Mouse (Mus musculus): ENCODE data around the gene Chchd1. TPM values are rescaled to one million over a fixed set of nuclear protein-coding genes. Genes with fewer than 3 reads are reported as not detected.
A peak's percentile ranks its signal among the peaks of the same experiment; 100 is the strongest.
"Not testable (repeated sequence)": the region's sequence is repeated elsewhere in the genome, so short reads cannot be mapped to it uniquely, and the experiment has no call there.

The Chchd1 gene
- polyA plus RNA-seq, 2 experiments, result 131 to 202 TPM

DNA sequence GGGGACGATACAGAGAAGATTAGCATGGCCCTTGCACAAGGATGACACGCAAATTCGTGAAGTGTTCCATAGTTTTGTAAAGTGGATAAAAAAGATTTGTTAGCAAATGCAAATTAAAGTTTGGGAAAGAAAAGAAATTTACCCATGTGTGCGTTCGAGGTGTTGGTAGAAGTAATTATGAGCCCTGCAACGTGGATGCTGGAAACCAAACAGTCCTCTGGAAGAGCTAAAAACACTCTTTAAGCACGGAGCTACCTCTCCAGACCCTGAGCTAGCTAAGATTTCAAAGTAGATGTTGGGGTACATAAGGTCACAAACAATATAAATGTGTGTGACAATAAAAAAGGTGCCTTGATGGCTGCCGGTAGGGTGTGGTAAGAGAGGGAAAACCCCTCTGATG is 1.3 kb upstream of the Chchd1 start:
- H3K4me2 ChIP-seq (replicated peaks; ENCODE audit: low read depth, low read length, severe bottlenecking), result peak overlapping the region; percentile 53
- H3K9me3 ChIP-seq (ENCODE audit: control insufficient read depth, low read length), result no peaks in the 10 kb centered on the region
- H3K36me3 ChIP-seq (ENCODE audit: control insufficient read depth, insufficient read depth, low read length), result peaks cover 25% of the 10 kb centered on the region
- DNase-seq (ENCODE audit: low spot score) (no peak), ATAC-seq (ENCODE audit: low FRiP score, low read depth) (no peak)
- peak overlapping the region; percentile 62 for H3K4me3 ChIP-seq (replicated peaks; ENCODE audit: low read length)
- no peaks in the 10 kb centered on the region for H3K27me3 ChIP-seq (ENCODE audit: control insufficient read depth, insufficient read depth, low read length)
- no peak for TF ChIP-seq POLR2A (IDR thresholded peaks at IDR 0.05; ENCODE audit: borderline replicate concordance, extremely low read depth, insufficient read depth, insufficient read length)
- H3K4me1 ChIP-seq (ENCODE audit: control insufficient read depth, insufficient read depth, low read length), result peaks cover 29% of the 10 kb centered on the region
- 74% methylated on average over 8 of the region's 8 CpGs for WGBS
- H3K9ac ChIP-seq (ENCODE audit: low read depth, low read length, severe bottlenecking), result peak overlapping the region; percentile 1; the same call in 1 of the 2 replicates
- H3K27ac ChIP-seq (replicated peaks; ENCODE audit: low read depth, low read length), result no peak overlapping the region

GRCm38 (mm10) chr14:20702096-20702740 is 588 bp upstream of the Chchd1 start:
- TF ChIP-seq POLR2A (IDR thresholded peaks at IDR 0.05; ENCODE audit: borderline replicate concordance, extremely low read depth, insufficient read depth, insufficient read length), result no peak
- Histone ChIP-seq H3K36me3 (ENCODE audit: control insufficient read depth, insufficient read depth, low read length) (peaks cover 25% of the 10 kb centered on the region), H3K4me3 (replicated peaks; ENCODE audit: low read length) (peak overlapping the region; percentile 62), H3K4me1 (ENCODE audit: control insufficient read depth, insufficient read depth, low read length) (peaks cover 24% of the 10 kb centered on the region), H3K9ac (ENCODE audit: low read depth, low read length, severe bottlenecking) (peak overlapping the region; percentile 71), H3K9me3 (ENCODE audit: control insufficient read depth, low read length) (no peaks in the 10 kb centered on the region), H3K27me3 (ENCODE audit: control insufficient read depth, insufficient read depth, low read length) (no peaks in the 10 kb centered on the region), H3K27ac (replicated peaks; ENCODE audit: low read depth, low read length) (peak overlapping the region; percentile 86), H3K4me2 (replicated peaks; ENCODE audit: low read depth, low read length, severe bottlenecking) (peak overlapping the region; percentile 53)
- ATAC-seq (ENCODE audit: low FRiP score, low read depth) (peak; percentile 25), DNase-seq (ENCODE audit: low spot score) (no peak)
- 10% methylated on average over 15 of the region's 15 CpGs for WGBS

DNA sequence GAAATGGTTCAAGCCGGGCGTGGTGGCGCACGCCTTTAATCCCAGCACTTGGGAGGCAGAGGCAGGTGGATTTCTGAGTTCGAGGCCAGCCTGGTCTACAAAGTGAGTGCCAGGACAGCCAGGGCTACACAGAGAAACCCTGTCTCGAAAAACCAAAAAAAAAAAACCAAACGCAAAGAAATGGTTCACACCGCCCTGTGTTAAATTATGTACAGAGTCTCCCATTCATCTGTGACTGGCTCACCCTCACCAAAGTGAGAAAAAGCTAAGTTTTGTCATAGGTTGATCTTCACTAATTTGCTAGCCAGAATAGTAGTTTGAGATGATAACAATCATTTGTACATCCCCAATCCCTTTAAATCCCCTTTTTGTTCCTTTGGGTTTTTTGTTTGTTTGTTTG is 655 bp downstream of the Chchd1 start:
- not testable (repeated sequence) for ATAC-seq (ENCODE audit: low FRiP score, low read depth)

GRCm38 (mm10) chr14:20707201-20708190 is 4.7 kb downstream of the Chchd1 start, which contains the start of gene Zswim8:
Gene Zswim8, plus strand, starts transcription at chr14:20707552.
- H3K36me3 ChIP-seq (ENCODE audit: control insufficient read depth, insufficient read depth, low read length), result peaks cover 37% of the 10 kb centered on the region
- peak; percentile 65; the same call in 1 of the 2 replicates for TF ChIP-seq POLR2A (IDR thresholded peaks at IDR 0.05; ENCODE audit: borderline replicate concordance, extremely low read depth, insufficient read depth, insufficient read length)
- H3K27ac ChIP-seq (replicated peaks; ENCODE audit: low read depth, low read length), result peak within 1 kb of the TSS; percentile 53
- DNase-seq (ENCODE audit: low spot score) (peak; percentile 93), ATAC-seq (ENCODE audit: low FRiP score, low read depth) (peak; percentile 92)
- H3K4me2 ChIP-seq (replicated peaks; ENCODE audit: low read depth, low read length, severe bottlenecking), result peak within 1 kb of the TSS; percentile 75
- H3K4me1 ChIP-seq (ENCODE audit: control insufficient read depth, insufficient read depth, low read length), result peaks cover 15% of the 10 kb centered on the region
- no peaks in the 10 kb centered on the region for H3K27me3 ChIP-seq (ENCODE audit: control insufficient read depth, insufficient read depth, low read length)
- peak within 1 kb of the TSS; percentile 94 for H3K9ac ChIP-seq (ENCODE audit: low read depth, low read length, severe bottlenecking)
- H3K4me3 ChIP-seq (replicated peaks; ENCODE audit: low read length), result peak within 1 kb of the TSS; percentile 99
- WGBS, result under 1% methylated on average over 77 of the region's 80 CpGs
- H3K9me3 ChIP-seq (ENCODE audit: control insufficient read depth, low read length), result no peaks in the 10 kb centered on the region

More for the DNA sequence above, 655 bp downstream of the Chchd1 start:
- Histone ChIP-seq H3K4me3 (replicated peaks; ENCODE audit: low read length) (peak overlapping the region; percentile 62), H3K27ac (replicated peaks; ENCODE audit: low read depth, low read length) (peak overlapping the region; percentile 86; the same call in 1 of the 2 replicates), H3K36me3 (ENCODE audit: control insufficient read depth, insufficient read depth, low read length) (peaks cover 20% of the 10 kb centered on the region), H3K9ac (ENCODE audit: low read depth, low read length, severe bottlenecking) (peak overlapping the region; percentile 71), H3K4me1 (ENCODE audit: control insufficient read depth, insufficient read depth, low read length) (peaks cover 20% of the 10 kb centered on the region), H3K4me2 (replicated peaks; ENCODE audit: low read depth, low read length, severe bottlenecking) (peak overlapping the region; percentile 53)
- WGBS, result 6% methylated on average over 7 of the region's 8 CpGs
- not testable (repeated sequence) for H3K9me3 ChIP-seq (ENCODE audit: control insufficient read depth, low read length); H3K27me3 ChIP-seq (ENCODE audit: control insufficient read depth, insufficient read depth, low read length); DNase-seq (ENCODE audit: low spot score)

- no peaks in the 10 kb centered on the region for H3K27me3 ChIP-seq (ENCODE audit: control insufficient read depth, insufficient read depth, low read length)
- H3K9me3 ChIP-seq (ENCODE audit: control insufficient read depth, low read length), result no peaks in the 10 kb centered on the region
- no peak overlapping the region for H3K27ac ChIP-seq (replicated peaks; ENCODE audit: low read depth, low read length)
- WGBS, result 2% methylated on average over 10 of the region's 10 CpGs
- H3K4me3 ChIP-seq (replicated peaks; ENCODE audit: low read length), result peak overlapping the region; percentile 99
- ATAC-seq (ENCODE audit: low FRiP score, low read depth) (no peak), DNase-seq (ENCODE audit: low spot score) (no peak)
- H3K9ac ChIP-seq (ENCODE audit: low read depth, low read length, severe bottlenecking), result peak overlapping the region; percentile 94
- H3K4me1 ChIP-seq (ENCODE audit: control insufficient read depth, insufficient read depth, low read length), result peaks cover 15% of the 10 kb centered on the region
- H3K4me2 ChIP-seq (replicated peaks; ENCODE audit: low read depth, low read length, severe bottlenecking), result peak overlapping the region; percentile 75
- H3K36me3 ChIP-seq (ENCODE audit: control insufficient read depth, insufficient read depth, low read length), result peaks cover 44% of the 10 kb centered on the region
- TF ChIP-seq POLR2A (IDR thresholded peaks at IDR 0.05; ENCODE audit: borderline replicate concordance, extremely low read depth, insufficient read depth, insufficient read length), result no peak
Measured at GRCm38 (mm10) chr14:20708239-20708638, 5.4 kb downstream of the Chchd1 start.
